ENCODE assay signal across 22 mouse cellular contexts in genomic region chr12:98161901-98162300, GRCm38 (mm10).
A peak's percentile ranks its signal among the peaks of the same experiment; 100 is the strongest.
DNase-seq lines count a peak whose midpoint lies in the region; ATAC-seq and TF ChIP-seq lines count a peak whose summit lies in the region.
"Had no signal": no experiment of that assay in that cellular context is flagged by ENCODE, and none has a peak within 500 bp of the region (broad histone marks: within the 10 kb centered on the region; RNA-seq: fewer than 3 reads in every experiment).

No protein-coding gene starts in this region.

- intact Hi-C loops in heart, adult 2 months (cut with DNase I) = no loop called here

- no peak for TF ChIP-seq EP300 in heart, adult 2 months (IDR thresholded peaks at IDR 0.05; ENCODE audit: insufficient read depth, low read depth, low read length)

- no peak for TF ChIP-seq CTCF in heart, adult 2 months (IDR thresholded peaks at IDR 0.05)

- H3K9ac ChIP-seq in heart, adult 2 months (ENCODE audit: low read depth, low read length) = no peak overlapping the region
- H3K9ac ChIP-seq in midbrain, embryonic 11.5 days (ENCODE audit: low read length) = no peak overlapping the region
- H3K9ac ChIP-seq in midbrain, embryonic 14.5 days (replicated peaks; ENCODE audit: low read length) = no peak overlapping the region
- no peak overlapping the region for H3K9ac ChIP-seq in limb, embryonic 12.5 days (replicated peaks)

- peak; percentile 70 for DNase-seq in heart, adult 11 months
- DNase-seq in heart, adult 2 months = no peak
- peak; percentile 71 for DNase-seq in midbrain, embryonic 11.5 days (ENCODE audit: low spot score, missing footprints)
- DNase-seq in midbrain, embryonic 14.5 days = no peak
- no peak for DNase-seq in limb, embryonic 10.5 days (ENCODE audit: low spot score)
- no peak for DNase-seq in layer of hippocampus, adult 18-20 months (ENCODE audit: low spot score in 2 of 2)
- DNase-seq in layer of hippocampus, postnatal 10 days (ENCODE audit: low spot score in 2 of 2) = no peak
- DNase-seq: adrenal gland, adult 2 months; adrenal gland, adult 8-10 months; adrenal gland, postnatal 10 days; adrenal gland, postnatal 14 days; adrenal gland, postnatal 25 days; adrenal gland, postnatal 36 days; B cell, adult 2 months; cerebellum, adult 11 months; cerebellum, adult 11-12 months had no signal

- H3K79me2 ChIP-seq in heart, adult 2 months (replicated peaks; ENCODE audit: control insufficient read depth, insufficient read depth, low read length) = no peaks in the 10 kb centered on the region

- H3K27me3 ChIP-seq in heart, adult 2 months (ENCODE audit: control insufficient read depth, insufficient read depth, low read length) = no peaks in the 10 kb centered on the region
- no peaks in the 10 kb centered on the region for H3K27me3 ChIP-seq in midbrain, embryonic 11.5 days (ENCODE audit: control insufficient read depth, insufficient read depth, low read length)
- no peaks in the 10 kb centered on the region for H3K27me3 ChIP-seq in midbrain, embryonic 14.5 days (ENCODE audit: control insufficient read depth, insufficient read depth, low read length)
- no peaks in the 10 kb centered on the region; the same call in 1 of the 2 replicates for H3K27me3 ChIP-seq in limb, embryonic 10.5 days (ENCODE audit: low read depth, poor library complexity, severe bottlenecking)
- H3K27me3 ChIP-seq in limb, embryonic 12.5 days = peaks cover 7% of the 10 kb centered on the region; the same call in 1 of the 2 replicates
- H3K27me3 ChIP-seq: CH12.LX had no signal

- TF ChIP-seq POLR2A in heart, adult 2 months (IDR thresholded peaks at IDR 0.05; ENCODE audit: insufficient read depth, low read depth, low read length) = no peak

- no peaks in the 10 kb centered on the region for H3K36me3 ChIP-seq in heart, adult 2 months (ENCODE audit: control insufficient read depth, insufficient read depth, low read length)
- H3K36me3 ChIP-seq in midbrain, embryonic 11.5 days (ENCODE audit: control insufficient read depth, insufficient read depth, low read length) = no peaks in the 10 kb centered on the region
- no peaks in the 10 kb centered on the region for H3K36me3 ChIP-seq in midbrain, embryonic 14.5 days (ENCODE audit: control insufficient read depth, insufficient read depth, low read length)
- H3K36me3 ChIP-seq in limb, embryonic 10.5 days = no peaks in the 10 kb centered on the region
- no peaks in the 10 kb centered on the region for H3K36me3 ChIP-seq in limb, embryonic 12.5 days
- H3K36me3 ChIP-seq: G1E had no signal

- H3K27ac ChIP-seq in heart, adult 2 months = no peak overlapping the region
- H3K27ac ChIP-seq in midbrain, embryonic 11.5 days (ENCODE audit: low read depth, low read length) = no peak overlapping the region
- no peak overlapping the region for H3K27ac ChIP-seq in midbrain, embryonic 14.5 days (replicated peaks; ENCODE audit: low read depth, low read length)
- peak overlapping the region; percentile 63 for H3K27ac ChIP-seq in limb, embryonic 10.5 days
- H3K27ac ChIP-seq in limb, embryonic 12.5 days = peak overlapping the region; percentile 8; the same call in 1 of the 2 replicates

- 90% methylated on average over 3 of the region's 3 CpGs for WGBS in heart, adult 2 months
- WGBS in midbrain, embryonic 11.5 days = 91% methylated on average over 3 of the region's 3 CpGs
- 85% methylated on average over 3 of the region's 3 CpGs for WGBS in midbrain, embryonic 14.5 days
- WGBS in limb, embryonic 10.5 days = 89% methylated on average over 3 of the region's 3 CpGs
- WGBS in limb, embryonic 12.5 days = 73% methylated on average over 3 of the region's 3 CpGs

- H3K4me2 ChIP-seq in midbrain, embryonic 11.5 days = no peak overlapping the region
- no peak overlapping the region for H3K4me2 ChIP-seq in midbrain, embryonic 14.5 days (ENCODE audit: low read length)
- no peak overlapping the region for H3K4me2 ChIP-seq in limb, embryonic 12.5 days

- no peak for ATAC-seq in midbrain, embryonic 11.5 days (ENCODE audit: low FRiP score)
- ATAC-seq in midbrain, embryonic 14.5 days (ENCODE audit: low FRiP score, low TSS enrichment) = no peak
- ATAC-seq in limb, embryonic 12.5 days (ENCODE audit: insufficient number of reproducible peaks, insufficient read depth, low FRiP score, low TSS enrichment, low read depth) = no peak
- ATAC-seq: activated CD4-positive, CD25-positive, alpha-beta regulatory T cell, adult 4 months; CD4-positive, CD25-positive, alpha-beta regulatory T cell, adult 4 months; Patski had no signal

- H3K4me3 ChIP-seq in heart, adult 2 months = no peak overlapping the region
- H3K4me3 ChIP-seq in midbrain, embryonic 11.5 days (ENCODE audit: low read depth, low read length) = no peak overlapping the region
- H3K4me3 ChIP-seq in midbrain, embryonic 14.5 days (replicated peaks; ENCODE audit: low read depth, low read length) = no peak overlapping the region
- no peak overlapping the region for H3K4me3 ChIP-seq in limb, embryonic 10.5 days
- H3K4me3 ChIP-seq in limb, embryonic 12.5 days (replicated peaks) = no peak overlapping the region

- no peaks in the 10 kb centered on the region for H3K9me3 ChIP-seq in midbrain, embryonic 11.5 days (ENCODE audit: control insufficient read depth, low read length)
- no peaks in the 10 kb centered on the region for H3K9me3 ChIP-seq in midbrain, embryonic 14.5 days (ENCODE audit: control insufficient read depth, low read length)
- no peaks in the 10 kb centered on the region for H3K9me3 ChIP-seq in limb, embryonic 10.5 days (replicated peaks)
- H3K9me3 ChIP-seq in limb, embryonic 12.5 days = no peaks in the 10 kb centered on the region
- H3K9me3 ChIP-seq: G1E had no signal

- H3K4me1 ChIP-seq in heart, adult 2 months (ENCODE audit: control insufficient read depth, insufficient read depth, low read length) = no peaks in the 10 kb centered on the region; the same call in 1 of the 2 replicates
- no peaks in the 10 kb centered on the region for H3K4me1 ChIP-seq in midbrain, embryonic 11.5 days (ENCODE audit: control insufficient read depth, insufficient read depth, low read length)
- H3K4me1 ChIP-seq in midbrain, embryonic 14.5 days (ENCODE audit: control insufficient read depth, insufficient read depth, low read length) = no peaks in the 10 kb centered on the region
- peaks cover 27% of the 10 kb centered on the region for H3K4me1 ChIP-seq in limb, embryonic 10.5 days
- peaks cover 14% of the 10 kb centered on the region for H3K4me1 ChIP-seq in limb, embryonic 12.5 days (replicated peaks)

Comparison
In these comparisons a context has a peak if more than half of its experiments do, and no peak if none do; other contexts are left out.
1. DNase-seq: peak in heart, adult 11 months (single experiment) and midbrain, embryonic 11.5 days (single experiment); none in heart, adult 2 months (0 of 2), midbrain, embryonic 14.5 days (single experiment), limb, embryonic 10.5 days (single experiment), layer of hippocampus, adult 18-20 months (0 of 2) and layer of hippocampus, postnatal 10 days (0 of 2).
2. H3K27ac ChIP-seq: peak in limb, embryonic 10.5 days (single experiment) and limb, embryonic 12.5 days (single experiment); none in heart, adult 2 months (single experiment), midbrain, embryonic 11.5 days (single experiment) and midbrain, embryonic 14.5 days (single experiment).